Mouse (Mus musculus) kidney, adult 9 months (tissue): Measurements from ENCODE around the gene Napa.

Source experiments
- DNase-seq: peaks from one replicate; pipeline ENCODE4 v3.0.0; 2022

The Napa gene

GRCm38 (mm10) chr7:16133691-16134090 is 35.4 kb downstream of the Napa start:
- no peak for DNase-seq

DNA sequence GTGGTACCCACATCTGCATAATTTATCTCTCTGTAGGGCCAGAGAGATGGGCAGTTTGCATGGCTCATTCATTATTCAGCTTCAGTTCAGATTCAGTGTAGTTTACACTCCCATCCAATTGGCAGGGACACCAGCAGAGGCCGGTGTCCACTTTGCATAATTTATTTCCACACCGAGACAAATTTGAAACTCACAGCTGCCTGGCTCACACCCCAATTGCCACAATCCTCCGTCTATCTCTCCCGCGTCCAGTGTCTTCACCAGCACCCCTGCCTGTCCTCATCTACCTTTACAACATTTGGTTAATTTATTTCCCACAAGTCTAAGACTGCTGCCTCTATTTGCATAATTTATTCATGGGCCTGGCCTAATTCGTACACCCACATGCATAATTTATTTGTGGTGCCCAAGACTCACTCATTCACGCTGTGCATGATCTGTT is 36.7 kb downstream of the Napa start:
- no peak for DNase-seq

DNA sequence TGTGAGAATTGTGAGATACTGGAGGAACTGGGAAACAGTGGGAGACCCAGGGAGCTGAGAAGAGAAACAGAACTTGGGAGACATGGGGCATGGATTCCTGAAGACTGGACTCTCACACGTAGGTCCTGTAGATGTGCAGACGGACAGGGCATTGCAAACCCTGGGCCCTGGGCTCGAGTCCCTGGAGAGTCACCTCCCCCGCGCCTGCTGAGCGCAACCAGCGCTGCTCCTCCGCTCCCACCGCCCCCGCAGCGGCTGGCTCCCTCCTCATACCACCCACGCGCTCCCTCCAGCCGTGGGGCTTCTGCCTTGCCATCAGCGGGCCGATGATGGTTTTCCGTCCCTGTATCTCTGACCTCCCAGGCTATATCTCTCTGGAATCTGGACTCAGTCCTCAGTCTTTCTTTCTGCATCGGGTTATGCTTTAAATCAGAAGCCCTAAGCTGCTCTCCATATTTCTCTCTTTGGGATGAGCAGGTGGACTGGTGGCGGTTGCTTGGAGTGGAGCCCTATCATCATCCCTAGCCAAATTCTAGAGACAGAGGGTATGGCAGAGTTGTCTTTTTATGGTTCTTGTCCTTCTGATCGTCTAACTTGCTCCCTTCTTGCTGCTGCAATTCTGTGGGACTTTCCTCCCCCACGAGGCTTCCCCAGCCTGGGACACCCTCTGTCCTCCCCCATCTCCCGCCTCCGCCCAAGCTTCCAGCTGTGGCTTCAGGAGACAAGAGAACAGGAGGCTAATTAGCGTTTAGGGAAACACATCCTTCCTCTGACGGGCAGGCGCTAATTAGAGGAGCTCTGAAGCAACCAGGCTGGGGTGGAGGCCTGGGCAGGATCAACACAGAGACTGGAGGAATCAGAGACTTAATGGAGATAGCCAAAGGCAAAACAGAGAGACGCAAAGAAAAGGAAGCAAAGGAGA is 48.5 kb downstream of the Napa start:
- DNase-seq = no peak

GRCm38 (mm10) chr7:16147643-16148042 is 49.4 kb downstream of the Napa start:
- peak; percentile 37 for DNase-seq

DNA sequence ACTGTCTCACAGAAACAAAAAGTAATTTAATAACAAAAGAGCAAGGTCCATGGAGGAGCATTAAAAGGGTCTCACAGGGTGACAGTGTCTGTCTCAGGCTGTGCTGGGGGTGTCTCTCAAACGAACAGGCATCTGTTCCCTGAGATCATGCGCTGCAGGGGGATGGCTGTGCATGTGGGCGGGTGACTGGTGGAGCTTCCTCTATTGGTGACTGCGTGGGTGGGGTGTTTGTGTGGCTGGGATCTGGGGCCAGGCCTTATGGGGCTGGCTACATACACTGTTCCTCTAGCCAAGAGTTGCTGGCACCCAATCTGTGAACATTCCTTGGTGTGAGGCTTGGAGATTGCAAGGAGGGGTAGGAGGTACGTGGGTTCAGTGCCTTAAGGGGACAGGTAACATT is 51.0 kb downstream of the Napa start:
- no peak for DNase-seq

GRCm38 (mm10) chr7:16150191-16151145 is 52.2 kb downstream of the Napa start:
- DNase-seq = no peak

GRCm38 (mm10) chr7:16153522-16153921 is 55.3 kb downstream of the Napa start:
- peak; percentile 46 for DNase-seq

GRCm38 (mm10) chr7:16155132-16155872 is 57.0 kb downstream of the Napa start:
- peak; percentile 33 for DNase-seq

GRCm38 (mm10) chr7:16156105-16156714 is 58.0 kb downstream of the Napa start:
- DNase-seq = no peak

- DNase-seq = no peak
These were observed 60.5 kb downstream of the Napa start for GRCm38 (mm10) chr7:16158735-16159134.

- no peak for DNase-seq
These were observed 62.4 kb downstream of the Napa start for GRCm38 (mm10) chr7:16160702-16161101.

DNA sequence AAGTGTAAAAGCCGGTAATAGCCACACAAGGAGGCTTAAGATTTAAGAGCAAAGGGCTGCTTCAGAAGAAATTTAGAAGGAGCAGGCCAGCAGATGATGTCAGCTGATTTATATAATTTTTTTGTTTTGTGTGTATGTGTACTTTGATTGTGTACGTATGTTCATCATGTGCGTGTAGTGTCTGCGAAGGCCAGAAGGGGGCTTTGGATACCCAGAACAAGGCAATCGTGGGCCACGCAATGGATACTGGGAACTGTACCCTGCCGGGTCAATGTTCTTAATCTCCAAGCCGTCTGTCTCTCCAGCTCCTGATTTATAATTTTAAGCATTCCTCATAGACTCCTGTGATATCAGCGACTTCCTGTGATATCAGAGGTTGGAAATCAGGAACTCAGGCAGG is 63.0 kb downstream of the Napa start:
- DNase-seq = no peak

DNA sequence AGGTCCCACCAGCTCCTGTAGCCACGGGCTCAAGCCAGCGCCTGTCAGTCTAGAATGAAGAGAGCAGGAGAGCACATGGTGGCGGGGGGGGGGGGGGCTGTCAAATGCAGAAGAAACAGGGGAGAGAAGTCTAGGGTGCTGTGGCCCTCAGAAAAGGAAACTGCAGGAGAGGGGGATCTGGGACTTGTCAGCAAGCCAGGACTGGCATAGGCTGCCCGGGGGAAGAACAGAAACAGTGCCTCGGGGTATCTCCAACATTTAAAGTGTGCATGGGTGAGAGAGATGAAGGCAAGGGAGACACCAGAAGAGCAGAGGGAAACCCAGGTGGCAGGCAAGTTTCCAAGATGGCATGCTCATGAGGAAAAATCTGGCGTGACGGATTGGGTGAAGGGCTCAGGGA is 63.8 kb downstream of the Napa start:
- DNase-seq = no peak
